Comparison of ENCODE assay signal across 8 mouse cellular contexts in the genomic region with DNA sequence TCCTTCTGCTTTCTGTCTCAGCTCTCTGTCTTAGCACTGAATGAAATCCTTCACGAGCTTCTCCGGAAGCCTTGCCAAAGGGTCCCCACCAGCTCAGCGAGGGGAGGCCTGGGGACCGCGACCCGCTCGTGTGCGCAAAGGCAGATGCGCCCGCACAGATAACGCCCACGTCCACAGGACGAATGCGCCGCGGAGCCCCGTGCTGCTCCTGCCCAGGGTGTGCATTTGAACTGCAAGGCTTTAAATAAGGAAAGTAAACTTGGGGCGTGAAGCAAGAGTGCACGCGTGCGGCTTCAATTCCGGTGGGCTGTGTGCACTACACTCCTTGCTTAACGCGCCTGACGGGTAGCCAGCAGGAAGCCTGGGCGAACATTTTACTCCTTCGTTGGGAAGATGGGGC. TPM values are rescaled to one million over a fixed set of nuclear protein-coding genes. Genes with fewer than 3 reads are reported as not detected.
DNase-seq lines count a peak whose midpoint lies in the region; ATAC-seq and TF ChIP-seq lines count a peak whose summit lies in the region.

No protein-coding gene starts in this region.

- no peak overlapping the region for H3K27ac ChIP-seq in spleen, adult 2 months (ENCODE audit: insufficient read depth, low read length)
- no peak overlapping the region for H3K27ac ChIP-seq in embryonic facial prominence, embryonic 15.5 days (replicated peaks)
- H3K27ac ChIP-seq in intestine, embryonic 15.5 days = no peak overlapping the region

- H3K4me1 ChIP-seq in spleen, adult 2 months (ENCODE audit: control insufficient read depth, insufficient read depth, insufficient read length) = peaks cover 16% of the 10 kb centered on the region
- peaks cover 31% of the 10 kb centered on the region for H3K4me1 ChIP-seq in embryonic facial prominence, embryonic 15.5 days
- H3K4me1 ChIP-seq in intestine, embryonic 15.5 days (replicated peaks) = peaks cover 19% of the 10 kb centered on the region

- H3ac ChIP-seq in myocyte (ENCODE audit: control insufficient read depth, insufficient read length) = no peak overlapping the region

- no peak for DNase-seq in spleen, adult 2 months (ENCODE audit: low read depth in 1 of 2, low spot score in 2 of 2)
- DNase-seq in spleen, adult 18-20 months = no peak
- no peak for DNase-seq in left cerebral cortex, adult 11 months (ENCODE audit: low spot score)
- DNase-seq in adipocyte (ENCODE audit: low spot score) = no peak
- no peak for DNase-seq in cerebellum, adult 9-10 months

- peaks cover 6% of the 10 kb centered on the region for H3K79me2 ChIP-seq in myocyte (ENCODE audit: control insufficient read depth, insufficient read depth)

- no peak for TF ChIP-seq POLR2A in spleen, adult 2 months (IDR thresholded peaks at IDR 0.05; ENCODE audit: low read depth, low read length)
- TF ChIP-seq POLR2A in myocyte (IDR thresholded peaks at IDR 0.05; ENCODE audit: insufficient read length, low read depth) = no peak

- ATAC-seq in embryonic facial prominence, embryonic 15.5 days (ENCODE audit: insufficient number of reproducible peaks, low FRiP score, low TSS enrichment, low read depth) = no peak
- ATAC-seq in intestine, embryonic 15.5 days = no peak

- no peak overlapping the region for H3K9ac ChIP-seq in embryonic facial prominence, embryonic 15.5 days
- H3K9ac ChIP-seq in intestine, embryonic 15.5 days = no peak overlapping the region

- peak overlapping the region; percentile 53; the same call in 1 of the 2 replicates for H3K4me3 ChIP-seq in spleen, adult 2 months (ENCODE audit: extremely low read depth, insufficient read depth, insufficient read length)
- peak overlapping the region; percentile 69 for H3K4me3 ChIP-seq in embryonic facial prominence, embryonic 15.5 days (replicated peaks)
- peak overlapping the region; percentile 56 for H3K4me3 ChIP-seq in intestine, embryonic 15.5 days (replicated peaks)
- H3K4me3 ChIP-seq in myocyte = peak overlapping the region; percentile 92

- H3K9me3 ChIP-seq in embryonic facial prominence, embryonic 15.5 days (replicated peaks) = no peaks in the 10 kb centered on the region
- H3K9me3 ChIP-seq in intestine, embryonic 15.5 days = no peaks in the 10 kb centered on the region

- H3K4me2 ChIP-seq in embryonic facial prominence, embryonic 15.5 days (replicated peaks) = peak overlapping the region; percentile 96
- peak overlapping the region; percentile 98 for H3K4me2 ChIP-seq in intestine, embryonic 15.5 days (replicated peaks)
- peak overlapping the region; percentile 88 for H3K4me2 ChIP-seq in myocyte (ENCODE audit: low read depth)

- no peak for TF ChIP-seq CTCF in spleen, adult 2 months (IDR thresholded peaks at IDR 0.05; ENCODE audit: extremely low read depth, insufficient read depth, insufficient read length, insufficient replicate concordance)

- 1% methylated on average over 27 of the region's 27 CpGs for WGBS in spleen, adult 2 months
- under 1% methylated on average over 27 of the region's 27 CpGs for WGBS in embryonic facial prominence, embryonic 15.5 days
- WGBS in intestine, embryonic 15.5 days = under 1% methylated on average over 27 of the region's 27 CpGs

- no peaks in the 10 kb centered on the region for H3K36me3 ChIP-seq in spleen, adult 2 months (ENCODE audit: control insufficient read depth, insufficient read depth, low read length)
- no peaks in the 10 kb centered on the region for H3K36me3 ChIP-seq in embryonic facial prominence, embryonic 15.5 days
- H3K36me3 ChIP-seq in intestine, embryonic 15.5 days = no peaks in the 10 kb centered on the region
- no peaks in the 10 kb centered on the region for H3K36me3 ChIP-seq in myocyte (ENCODE audit: control insufficient read depth, insufficient read depth)

- peaks cover 28% of the 10 kb centered on the region for H3K27me3 ChIP-seq in spleen, adult 2 months (ENCODE audit: control insufficient read depth, insufficient read depth, low read length)
- H3K27me3 ChIP-seq in embryonic facial prominence, embryonic 15.5 days = peaks cover 42% of the 10 kb centered on the region
- H3K27me3 ChIP-seq in intestine, embryonic 15.5 days (replicated peaks) = peaks cover 31% of the 10 kb centered on the region
- peaks cover 32% of the 10 kb centered on the region for H3K27me3 ChIP-seq in myocyte (ENCODE audit: control insufficient read depth, insufficient read depth, insufficient read length)

TF ChIP-seq in myocyte, 11 proteins besides CTCF, POLR2A, EP300 and RAD21:
- no peak for TF ChIP-seq TCF3 (IDR thresholded peaks at IDR 0.05; ENCODE audit: insufficient read length, low read depth)
- no peak for TF ChIP-seq POLR2AphosphoS2 (IDR thresholded peaks at IDR 0.05; ENCODE audit: insufficient read length, low read depth)
- TF ChIP-seq CEBPB (IDR thresholded peaks at IDR 0.05; ENCODE audit: insufficient read depth, poor library complexity, severe bottlenecking) = no peak
- TF ChIP-seq REST (IDR thresholded peaks at IDR 0.05; ENCODE audit: insufficient read depth, insufficient read length) = no peak
- TF ChIP-seq MYOG (IDR thresholded peaks at IDR 0.05; ENCODE audit: control insufficient read depth in 1 of 3, insufficient read depth in 1 of 3, insufficient read length in 2 of 3, low read depth in 2 of 3) = no peak
- no peak for TF ChIP-seq MYOD1 (IDR thresholded peaks at IDR 0.05; ENCODE audit: control insufficient read depth in 1 of 3, insufficient read length in 2 of 3, low read depth in 2 of 3)
- no peak for TF ChIP-seq MAX (IDR thresholded peaks at IDR 0.05; ENCODE audit: low read depth)
- TF ChIP-seq TCF12 (IDR thresholded peaks at IDR 0.05; ENCODE audit: insufficient read depth, poor library complexity, severe bottlenecking) = no peak
- no peak for TF ChIP-seq E2F4 (IDR thresholded peaks at IDR 0.05; ENCODE audit: insufficient read depth)
- TF ChIP-seq USF1 (IDR thresholded peaks at IDR 0.05; ENCODE audit: low read depth) = no peak
- TF ChIP-seq SRF (IDR thresholded peaks at IDR 0.05; ENCODE audit: control insufficient read depth, insufficient read length, low read depth) = no peak
TF ChIP-seq in myocyte: peak in this region for 0.

RNA-seq across cellular contexts. Expression of a gene that starts 1.5 kb away (rescaled TPM):
- polyA plus RNA-seq in spleen, adult 2 months (2012; rRNA removed) = 4.5 and 4.8 TPM in 2 replicates
- 11.8 and 15.8 TPM in 2 replicates for polyA plus RNA-seq in embryonic facial prominence, embryonic 15.5 days (2015; fragmentation: Nextera tagmentation; extraction: Ambion mirVana)
- polyA plus RNA-seq in intestine, embryonic 15.5 days (2015; fragmentation: Nextera tagmentation; extraction: Ambion mirVana) = 26.7 and 31.2 TPM in 2 replicates
- 5.8 TPM for polyA plus RNA-seq in myocyte (2012; fragmentation: generic; extraction: Trizol)

RNA-seq across cellular contexts. Expression of a gene that starts 7.8 kb away (rescaled TPM):
- 0.14 TPM in 1 of 2 replicates, not detected in the other for polyA plus RNA-seq in spleen, adult 2 months (2012; rRNA removed)
- 5.1 and 5.6 TPM in 2 replicates for polyA plus RNA-seq in embryonic facial prominence, embryonic 15.5 days (2015; fragmentation: Nextera tagmentation; extraction: Ambion mirVana)
- 4.0 and 5.7 TPM in 2 replicates for polyA plus RNA-seq in intestine, embryonic 15.5 days (2015; fragmentation: Nextera tagmentation; extraction: Ambion mirVana)
- polyA plus RNA-seq in myocyte (2012; fragmentation: generic; extraction: Trizol) = 22.0 TPM

RNA-seq across cellular contexts. Expression of a gene that starts 7.8 kb away (rescaled TPM):
- 0.08 TPM in 1 of 2 replicates, not detected in the other for polyA plus RNA-seq in spleen, adult 2 months (2012; rRNA removed)
- polyA plus RNA-seq in embryonic facial prominence, embryonic 15.5 days (2015; fragmentation: Nextera tagmentation; extraction: Ambion mirVana) = 0.62 and 0.71 TPM in 2 replicates
- polyA plus RNA-seq in intestine, embryonic 15.5 days (2015; fragmentation: Nextera tagmentation; extraction: Ambion mirVana) = 0.47 and 0.53 TPM in 2 replicates
- 0.24 TPM for polyA plus RNA-seq in myocyte (2012; fragmentation: generic; extraction: Trizol)
